Mouse (Mus musculus) kidney, adult 2 months (tissue): ENCODE measurements at regions not wholly inside any gene's neighbourhood (a gene's known extent, or its start where the extent isn't known, plus 50 kb on each side); places are given as distances from the start of the nearest gene placed in this dataset.

Experiments
- CTCF ChIP-seq: fragments of 200-500 bp; conservative IDR thresholded peaks from 2 replicates; pipeline ENCODE4 v1.5.1; 2011; ENCODE audit warnings: low read depth, mild to moderate bottlenecking, control low read depth, low read length, moderate library complexity, mixed read lengths; ENCODE audit not compliant: insufficient read depth, insufficient read length
- POLR2A ChIP-seq: fragments of 200-500 bp; IDR thresholded peaks from one replicate; pipeline ENCODE4 v1.6.1; 2011; ENCODE audit warnings: low read depth, low read length, control low read depth

DNA sequence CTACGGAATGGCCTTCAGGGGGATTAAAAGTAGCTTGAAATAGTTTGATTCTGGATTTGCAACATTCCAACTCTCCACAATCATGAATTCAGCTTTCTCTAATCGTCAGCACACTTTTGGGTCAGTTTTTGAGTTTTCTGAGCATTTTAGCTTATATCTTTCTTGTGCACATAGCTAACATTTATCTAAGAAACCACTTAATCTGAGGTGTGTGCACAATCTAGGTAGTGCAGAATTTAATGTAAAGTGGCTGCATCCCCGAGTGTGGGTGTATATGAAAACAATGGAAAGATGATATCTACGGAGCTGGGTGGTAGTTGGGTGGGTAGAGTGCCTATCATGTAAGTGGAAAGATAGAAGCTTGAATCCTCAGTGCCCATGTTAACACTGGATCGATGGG is 570.1 kb downstream of the Adgrl2 start:
- TF ChIP-seq CTCF (no peak), POLR2A (no peak)
